Mouse (Mus musculus): ENCODE measurements around the gene Cyb5d1. TPM values are rescaled to one million over a fixed set of nuclear protein-coding genes. Genes with fewer than 3 reads are reported as not detected.
"Not testable (repeated sequence)": the region's sequence is repeated elsewhere in the genome, so short reads cannot be mapped to it uniquely, and the experiment has no call there.

Cyb5d1 gene
- polyA plus RNA-seq (2012; rRNA removed) (4.8 and 8.3 TPM in 2 replicates), polyA plus RNA-seq (2014; fragmentation: Nextera tagmentation; extraction: Ambion mirVana) (6.2 and 7.3 TPM in 2 replicates)

DNA sequence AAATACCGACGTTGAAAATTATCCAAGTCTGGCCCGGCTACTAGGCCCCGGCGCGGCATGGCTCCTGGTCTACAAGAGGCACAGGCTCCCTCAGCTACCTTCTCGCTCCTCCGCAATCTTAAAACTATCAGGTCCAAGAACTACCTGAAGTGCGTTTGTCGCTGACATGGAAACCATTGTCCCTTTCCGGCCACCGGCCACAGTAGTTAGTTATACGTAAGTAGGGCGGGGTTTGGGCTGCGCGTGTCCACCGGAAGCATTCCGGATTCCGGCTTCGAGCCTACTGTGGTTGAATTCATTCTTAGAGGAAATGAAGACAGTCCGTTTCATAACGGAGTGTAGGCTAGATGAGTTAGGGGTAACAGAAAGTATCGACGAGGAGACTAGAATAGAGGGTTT lies at the start of gene Cyb5d1, which contains the start of gene Naa38:
Gene Cyb5d1, minus strand, starts transcription at position 397 of the 399 bp plus-strand sequence.
Gene Naa38, plus strand, starts transcription at position 253 of the 399 bp plus-strand sequence.
- DNase-seq (ENCODE audit: low read depth in 3 of 3, low spot score in 3 of 3) (peak; percentile 82 to 85 (median 84)), ATAC-seq (ENCODE audit: insufficient read depth) (peak; percentile 79)
- Histone ChIP-seq H3K4me3 (ENCODE audit: insufficient read depth in 1 of 2, low read depth in 2 of 2, low read length in 2 of 2) (peak within 1 kb of the TSS; percentile 85 to 98), H3K27ac (peak within 1 kb of the TSS; percentile 89), H3K4me1 (replicated peaks; ENCODE audit: control insufficient read depth in 2 of 2, insufficient read depth in 2 of 2, low read length in 1 of 2) (peaks cover 6 to 12% of the 10 kb centered on the region in 2 experiments), H3K9ac (replicated peaks) (peak within 1 kb of the TSS; percentile 97), H3K4me2 (ENCODE audit: low read depth) (peak within 1 kb of the TSS; percentile 94)
- WGBS (ENCODE audit: insufficient replicate concordance) = 0% methylated on average over 24 of the region's 24 CpGs
- not testable (repeated sequence) for H3K36me3 ChIP-seq (replicated peaks; ENCODE audit: control insufficient read depth, insufficient read depth, low read depth); H3K27me3 ChIP-seq (ENCODE audit: control insufficient read depth, insufficient read depth, low read length); H3K9me3 ChIP-seq (ENCODE audit: control insufficient read depth, low read length)

DNA sequence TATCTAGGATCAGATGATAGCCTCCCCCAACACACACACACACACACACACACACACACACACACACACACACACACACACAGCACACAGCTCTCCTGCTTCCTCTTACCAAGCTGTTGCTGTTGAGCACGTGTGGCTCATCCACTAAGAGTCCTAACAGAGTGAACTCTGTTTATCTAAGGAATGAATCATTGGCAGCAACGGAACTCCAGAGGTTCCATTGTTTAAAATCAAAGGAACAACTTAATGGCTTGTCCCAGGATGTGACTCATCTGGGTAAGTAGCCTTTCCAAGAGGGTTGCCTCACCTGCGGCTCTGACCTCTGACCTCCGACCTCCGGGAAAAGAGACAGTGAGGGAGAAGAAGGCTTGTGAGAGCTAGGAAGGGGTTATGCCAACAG lies 47.9 kb upstream of the Cyb5d1 start:
- no peak for DNase-seq (ENCODE audit: low read depth in 3 of 3, low spot score in 3 of 3)
- Histone ChIP-seq H3K27ac (no peak overlapping the region), H3K36me3 (replicated peaks; ENCODE audit: control insufficient read depth, insufficient read depth, low read depth) (no peaks in the 10 kb centered on the region), H3K4me1 (replicated peaks; ENCODE audit: control insufficient read depth in 2 of 2, insufficient read depth in 2 of 2, low read length in 1 of 2) (no peaks in the 10 kb centered on the region), H3K4me3 (ENCODE audit: insufficient read depth in 1 of 2, low read depth in 2 of 2, low read length in 2 of 2) (no peak overlapping the region), H3K27me3 (ENCODE audit: control insufficient read depth, insufficient read depth, low read length) (no peaks in the 10 kb centered on the region), H3K9me3 (ENCODE audit: control insufficient read depth, low read length) (no peaks in the 10 kb centered on the region), H3K9ac (replicated peaks) (no peak overlapping the region), H3K4me2 (ENCODE audit: low read depth) (no peak overlapping the region)
- TF ChIP-seq EP300 (IDR thresholded peaks at IDR 0.05; ENCODE audit: low read depth) = no peak
- TF ChIP-seq CTCF (IDR thresholded peaks at IDR 0.05; ENCODE audit: low read depth) = no peak
- 29% methylated on average over 5 of the region's 5 CpGs for WGBS (ENCODE audit: insufficient replicate concordance)
- ATAC-seq (ENCODE audit: insufficient read depth) = no peak

DNA sequence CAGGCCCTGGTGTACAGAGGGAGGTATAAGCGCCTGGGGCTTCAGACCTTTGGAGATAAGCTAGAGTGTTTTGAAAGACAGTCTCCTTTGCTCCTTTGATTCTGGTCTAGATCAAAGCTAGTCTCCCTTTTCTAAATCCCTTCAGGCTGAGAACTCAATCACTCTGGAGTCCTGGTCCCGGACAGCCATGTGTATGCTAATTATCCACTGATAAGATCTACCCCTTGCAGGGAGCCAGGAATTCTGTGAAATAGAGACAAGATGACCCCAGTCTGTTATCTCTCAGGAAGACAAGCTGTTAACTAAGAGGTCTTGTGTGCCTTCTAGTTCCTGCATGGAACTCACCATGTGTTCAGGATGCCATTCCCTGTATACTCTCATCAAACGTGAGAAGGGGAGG lies 41.9 kb upstream of the Cyb5d1 start:
- Histone ChIP-seq H3K4me3 (ENCODE audit: insufficient read depth in 1 of 2, low read depth in 2 of 2, low read length in 2 of 2) (no peak overlapping the region), H3K27ac (no peak overlapping the region), H3K4me2 (ENCODE audit: low read depth) (no peak overlapping the region), H3K27me3 (ENCODE audit: control insufficient read depth, insufficient read depth, low read length) (no peaks in the 10 kb centered on the region), H3K4me1 (replicated peaks; ENCODE audit: control insufficient read depth in 2 of 2, insufficient read depth in 2 of 2, low read length in 1 of 2) (no peaks in the 10 kb centered on the region), H3K36me3 (replicated peaks; ENCODE audit: control insufficient read depth, insufficient read depth, low read depth) (no peaks in the 10 kb centered on the region), H3K9me3 (ENCODE audit: control insufficient read depth, low read length) (no peaks in the 10 kb centered on the region), H3K9ac (replicated peaks) (no peak overlapping the region)
- no peak for ATAC-seq (ENCODE audit: insufficient read depth)
- no peak for DNase-seq (ENCODE audit: low read depth in 3 of 3, low spot score in 3 of 3)
- 22% methylated on average over 3 of the region's 3 CpGs for WGBS (ENCODE audit: insufficient replicate concordance)
- TF ChIP-seq EP300 (IDR thresholded peaks at IDR 0.05; ENCODE audit: low read depth) (no peak), CTCF (IDR thresholded peaks at IDR 0.05; ENCODE audit: low read depth) (no peak)

DNA sequence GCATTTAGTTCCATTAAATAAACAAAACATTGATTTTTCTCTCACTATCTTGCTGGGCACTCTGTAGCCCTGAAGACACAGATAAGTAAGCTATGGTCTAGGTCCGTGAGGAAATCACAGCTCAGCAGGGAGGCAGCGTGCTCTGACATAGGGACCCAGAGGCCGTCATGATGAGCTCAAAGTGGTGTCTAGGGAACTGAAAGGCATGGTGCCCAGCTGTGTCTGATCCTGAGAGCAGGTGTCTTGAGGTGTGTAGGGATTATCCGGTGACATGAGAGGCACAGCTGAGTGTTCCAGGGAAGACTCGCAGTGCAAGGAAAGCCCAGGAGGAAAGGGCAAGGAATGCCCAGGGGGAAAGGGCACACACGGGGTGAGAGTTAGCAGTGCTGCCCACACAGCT lies 37.8 kb upstream of the Cyb5d1 start:
- no peaks in the 10 kb centered on the region for H3K9me3 ChIP-seq (ENCODE audit: control insufficient read depth, low read length)
- TF ChIP-seq EP300 (IDR thresholded peaks at IDR 0.05; ENCODE audit: low read depth) (no peak), CTCF (IDR thresholded peaks at IDR 0.05; ENCODE audit: low read depth) (no peak)
- WGBS (ENCODE audit: insufficient replicate concordance) = 51% methylated on average over 6 of the region's 6 CpGs
- H3K27ac ChIP-seq = no peak overlapping the region
- no peak overlapping the region for H3K9ac ChIP-seq (replicated peaks)
- H3K4me2 ChIP-seq (ENCODE audit: low read depth) = no peak overlapping the region
- H3K27me3 ChIP-seq (ENCODE audit: control insufficient read depth, insufficient read depth, low read length) = no peaks in the 10 kb centered on the region
- DNase-seq (ENCODE audit: low read depth in 3 of 3, low spot score in 3 of 3) (no peak), ATAC-seq (ENCODE audit: insufficient read depth) (no peak)
- no peaks in the 10 kb centered on the region for H3K36me3 ChIP-seq (replicated peaks; ENCODE audit: control insufficient read depth, insufficient read depth, low read depth)
- no peak overlapping the region for H3K4me3 ChIP-seq (ENCODE audit: insufficient read depth in 1 of 2, low read depth in 2 of 2, low read length in 2 of 2)
- H3K4me1 ChIP-seq (replicated peaks; ENCODE audit: control insufficient read depth in 2 of 2, insufficient read depth in 2 of 2, low read length in 1 of 2) = peaks cover 0 to 2% of the 10 kb centered on the region in 2 experiments; a peak in 1 of 4 replicates

DNA sequence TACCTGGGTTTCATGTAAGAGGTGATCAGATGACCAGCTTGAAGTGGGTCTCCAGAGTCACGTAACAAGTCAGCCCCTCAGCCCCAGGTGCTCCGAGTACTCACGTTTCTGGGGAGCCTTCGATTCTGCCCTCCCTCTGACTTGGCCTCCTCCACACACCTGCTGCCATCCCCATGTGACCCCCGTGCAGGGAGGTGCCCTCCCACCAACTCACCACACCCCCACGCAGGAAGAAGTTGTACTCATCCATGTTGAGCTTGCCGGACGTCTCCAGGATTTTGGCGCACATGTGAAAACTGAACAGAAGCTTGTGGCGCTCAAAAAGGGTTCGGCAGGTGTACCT lies 37.2 kb upstream of the Cyb5d1 start:
- DNase-seq (ENCODE audit: low read depth in 3 of 3, low spot score in 3 of 3) = no peak
- TF ChIP-seq EP300 (IDR thresholded peaks at IDR 0.05; ENCODE audit: low read depth) = no peak
- TF ChIP-seq CTCF (IDR thresholded peaks at IDR 0.05; ENCODE audit: low read depth) = no peak
- H3K4me3 ChIP-seq (ENCODE audit: insufficient read depth in 1 of 2, low read depth in 2 of 2, low read length in 2 of 2) = no peak overlapping the region
- 59% methylated on average over 11 of the region's 11 CpGs for WGBS (ENCODE audit: insufficient replicate concordance)
- no peak for ATAC-seq (ENCODE audit: insufficient read depth)
- H3K36me3 ChIP-seq (replicated peaks; ENCODE audit: control insufficient read depth, insufficient read depth, low read depth) = no peaks in the 10 kb centered on the region
- peaks cover 0 to 2% of the 10 kb centered on the region in 2 experiments; a peak in 1 of 4 replicates for H3K4me1 ChIP-seq (replicated peaks; ENCODE audit: control insufficient read depth in 2 of 2, insufficient read depth in 2 of 2, low read length in 1 of 2)
- no peaks in the 10 kb centered on the region for H3K27me3 ChIP-seq (ENCODE audit: control insufficient read depth, insufficient read depth, low read length)
- no peak overlapping the region for H3K4me2 ChIP-seq (ENCODE audit: low read depth)
- H3K9ac ChIP-seq (replicated peaks) = no peak overlapping the region
- no peak overlapping the region for H3K27ac ChIP-seq
- no peaks in the 10 kb centered on the region for H3K9me3 ChIP-seq (ENCODE audit: control insufficient read depth, low read length)

Measured in liver, embryonic 14.5 days (tissue).